Mouse (Mus musculus) intestine, postnatal 0 days (tissue): Measurements from ENCODE around the gene Upf1. TPM values are rescaled to one million over a fixed set of nuclear protein-coding genes. Genes with fewer than 3 reads are reported as not detected.

Experiments used
- ATAC-seq: fragments of 200-750 bp; cut with Nextera tagmentation; 2 replicates; pipeline ENCODE4 v1.8.0; 2017; ENCODE audit warnings: mild to moderate bottlenecking, moderate TSS enrichment, moderate library complexity
- H3K27ac ChIP-seq: fragments of 300-500 bp; sonication (generic); 2 replicates; pipeline ENCODE4 v1.5.1; 2014; ENCODE audit warnings: mild to moderate bottlenecking, low read depth, low read length, moderate library complexity
- H3K27me3 ChIP-seq: fragments of 300-500 bp; sonication (generic); replicated peaks from 2 replicates; pipeline ENCODE4 v1.6.1; 2014; ENCODE audit warnings: low read length, mixed read lengths; ENCODE audit not compliant: control insufficient read depth, insufficient read depth
- H3K36me3 ChIP-seq: fragments of 300-500 bp; sonication (generic); 2 replicates; pipeline ENCODE4 v1.6.1; 2014; ENCODE audit warnings: mild to moderate bottlenecking, moderate library complexity; ENCODE audit not compliant: control insufficient read depth, insufficient read depth
- H3K4me1 ChIP-seq: fragments of 300-500 bp; sonication (generic); replicated peaks from 2 replicates; pipeline ENCODE4 v1.6.1; 2014; ENCODE audit warnings: antibody characterized with exemption, low read length, mixed read lengths; ENCODE audit not compliant: control insufficient read depth, insufficient read depth
- H3K4me2 ChIP-seq: fragments of 300-500 bp; sonication (generic); replicated peaks from 2 replicates; pipeline ENCODE4 v1.6.1; 2014; ENCODE audit warnings: low read depth, mild to moderate bottlenecking, moderate library complexity
- H3K4me3 ChIP-seq: fragments of 300-500 bp; sonication (generic); 2 replicates; pipeline ENCODE4 v1.5.1; 2014; ENCODE audit warnings: low read depth, low read length
- H3K9ac ChIP-seq: fragments of 300-500 bp; sonication (generic); 2 replicates; pipeline ENCODE4 v1.6.1; 2014; ENCODE audit warnings: mild to moderate bottlenecking, low read depth, low read length
- H3K9me3 ChIP-seq: fragments of 300-500 bp; sonication (generic); 2 replicates; pipeline ENCODE4 v1.6.1; 2016; ENCODE audit warnings: mixed run types; ENCODE audit not compliant: control insufficient read depth
- CTCF ChIP-seq: sonication (generic); IDR thresholded peaks from 2 replicates; pipeline ENCODE4 v1.5.1; 2016; ENCODE audit warnings: low read depth, mild to moderate bottlenecking, control low read depth, antibody characterized with exemption, moderate library complexity
- WGBS: fragments of 180-500 bp; shearing (Covaris S2); extraction: QIAGEN DNeasy Blood & Tissue Kit; methylation state at CpG from one replicate; pipeline ENCODE4 v1.1.7; 2014; 5-methylcytosine and 5-hydroxymethylcytosine counted together
- polyA plus RNA-seq: library from polyadenylated mRNA; unstranded; fragments of >200 nt; fragmentation: Nextera tagmentation; extraction: Ambion mirVana; gene quantifications from 2 replicates; pipeline ENCODE4 v1.2.1, GENCODE M21; 2015

Gene Upf1
- polyA plus RNA-seq, 1 experiment from 2014 or later, result 10.1 TPM

DNA sequence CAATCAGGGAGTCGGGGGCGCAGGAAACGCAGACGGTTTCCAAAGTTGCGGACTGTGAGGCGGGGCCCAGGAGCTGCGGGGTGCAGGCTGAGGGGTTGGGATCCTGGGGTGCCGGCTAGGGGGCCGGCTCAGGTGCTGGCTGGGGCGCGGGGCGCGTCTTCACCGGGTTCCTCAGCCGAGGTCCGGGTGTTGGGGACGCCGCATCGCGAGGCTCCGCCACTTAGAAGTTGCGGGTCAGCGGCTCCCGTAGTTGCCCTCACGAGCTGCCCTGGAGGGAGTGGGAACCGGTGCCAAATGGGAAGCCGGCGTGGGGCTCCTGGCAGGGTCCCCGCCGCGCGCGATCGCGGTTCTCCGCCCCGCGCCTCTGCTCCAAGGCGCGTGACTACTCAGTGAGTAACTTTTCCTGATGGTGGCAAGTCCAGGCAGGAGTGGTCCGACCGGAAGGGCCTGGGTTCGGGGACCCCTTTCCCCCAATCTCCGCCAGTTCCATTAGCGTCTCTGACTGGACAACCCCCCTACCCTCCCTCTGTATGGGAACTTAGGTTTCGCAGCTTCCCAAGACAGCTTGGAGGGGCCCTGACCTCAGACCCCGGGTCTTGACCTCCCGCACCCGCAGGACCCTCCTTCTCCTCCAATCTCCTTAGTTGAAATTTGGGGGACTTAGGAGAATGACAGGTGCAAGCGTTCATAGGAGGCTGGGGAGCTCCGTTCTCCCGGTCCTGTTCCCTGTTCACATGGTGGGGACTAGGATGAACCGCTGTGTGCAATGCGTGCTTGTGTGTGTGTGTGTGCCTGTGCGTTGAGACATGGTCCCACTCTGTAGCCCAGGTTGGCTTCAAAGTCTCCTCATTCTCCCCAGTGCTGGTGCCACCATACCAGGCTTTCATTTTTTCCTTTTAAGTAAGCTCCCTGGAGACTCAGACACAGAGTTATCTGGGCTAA, 69.7 kb downstream of the Upf1 start:
- Histone ChIP-seq H3K4me2 (peak overlapping the region; percentile 89), H3K27ac (peak overlapping the region; percentile 37; the same call in 1 of the 2 replicates), H3K9ac (peak overlapping the region; percentile 83), H3K36me3 (peaks cover 24% of the 10 kb centered on the region), H3K4me3 (peak overlapping the region; percentile 69), H3K9me3 (no peaks in the 10 kb centered on the region), H3K27me3 (no peaks in the 10 kb centered on the region), H3K4me1 (no peaks in the 10 kb centered on the region)
- TF ChIP-seq CTCF, result no peak
- WGBS, result 2% methylated on average over 55 of the region's 55 CpGs
- peak; percentile 35 for ATAC-seq

DNA sequence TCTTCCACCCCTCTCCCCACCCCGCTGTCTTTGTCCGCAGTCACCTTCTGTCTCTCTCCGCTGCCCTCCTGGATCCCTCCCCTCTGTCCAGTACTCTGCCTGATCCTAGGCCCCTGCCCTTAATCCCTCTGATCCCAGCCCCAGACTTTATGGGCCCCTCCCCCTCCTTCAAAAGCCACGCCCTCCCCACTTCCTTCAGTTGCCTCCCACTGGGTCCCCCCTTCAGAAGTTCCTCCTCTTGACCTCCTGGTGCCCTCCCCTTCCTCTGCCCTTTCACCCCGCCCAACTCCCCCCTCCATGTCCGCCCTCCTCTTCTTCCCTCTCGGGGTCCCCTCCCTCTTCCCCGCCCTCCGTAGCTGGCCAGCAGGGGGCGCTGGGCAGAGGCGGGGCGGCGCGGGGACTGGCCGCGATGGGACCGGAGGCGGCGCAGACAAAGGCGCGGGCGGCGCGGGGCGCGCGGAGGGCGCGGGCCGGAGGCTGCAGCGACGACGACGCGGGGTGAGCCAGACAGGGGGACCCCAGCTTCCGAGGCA, 70.4 kb downstream of the Upf1 start, which contains the start of gene Homer3:
Gene Homer3, plus strand, starts transcription at position 225 of the 533 bp plus-strand sequence.
- peak; percentile 80 for ATAC-seq

More for the DNA sequence above, 70.4 kb downstream of the Upf1 start, which contains the start of gene Homer3:
- Histone ChIP-seq H3K36me3 (peaks cover 21% of the 10 kb centered on the region), H3K9me3 (no peaks in the 10 kb centered on the region), H3K4me2 (peak within 1 kb of the TSS; percentile 89), H3K9ac (peak within 1 kb of the TSS; percentile 83), H3K27me3 (no peaks in the 10 kb centered on the region), H3K4me1 (no peaks in the 10 kb centered on the region), H3K27ac (peak within 1 kb of the TSS; percentile 37), H3K4me3 (peak within 1 kb of the TSS; percentile 69)
- TF ChIP-seq CTCF, result peak; percentile 88
- WGBS, result 2% methylated on average over 35 of the region's 36 CpGs

Other genes with a start within 250 kb of the Upf1 start
- 0.31 and 0.39 TPM in 2 replicates for gene Ncan, start 232.4 kb downstream of the Upf1 start, polyA plus RNA-seq
- gene Nr2c2ap, start 221.9 kb downstream of the Upf1 start, polyA plus RNA-seq, result 44.0 and 44.1 TPM in 2 replicates
- gene Rfxank, start 214.1 kb downstream of the Upf1 start, polyA plus RNA-seq, result 11.1 and 11.2 TPM in 2 replicates
- gene Borcs8, start 213.8 kb downstream of the Upf1 start, polyA plus RNA-seq, result 29.2 and 32.5 TPM in 2 replicates
- gene Mef2b, start 213.6 kb downstream of the Upf1 start, polyA plus RNA-seq, result 0.12 TPM in 1 of 2 replicates, not detected in the other
- gene Tmem161a, start 180.9 kb downstream of the Upf1 start, polyA plus RNA-seq, result 40.0 and 42.0 TPM in 2 replicates
- gene Slc25a42, start 141.0 kb downstream of the Upf1 start, polyA plus RNA-seq, result 12.0 and 12.2 TPM in 2 replicates
- gene Sugp2, start 119.1 kb downstream of the Upf1 start, polyA plus RNA-seq, result 8.0 and 11.5 TPM in 2 replicates
- gene Armc6, start 118.8 kb downstream of the Upf1 start, polyA plus RNA-seq, result 10.0 and 11.2 TPM in 2 replicates
- gene Homer3, start 70.5 kb downstream of the Upf1 start, polyA plus RNA-seq, result 18.5 and 18.7 TPM in 2 replicates
- 32.9 and 34.5 TPM in 2 replicates for gene Ddx49, start 50.8 kb downstream of the Upf1 start, polyA plus RNA-seq
- 338 and 383 TPM in 2 replicates for gene Cope, start 50.8 kb downstream of the Upf1 start, polyA plus RNA-seq
- gene Cers1, start 37.5 kb downstream of the Upf1 start, polyA plus RNA-seq, result 1.3 and 1.7 TPM in 2 replicates
- 0.38 TPM in 1 of 2 replicates, not detected in the other for gene Gdf1, start 23.5 kb downstream of the Upf1 start, polyA plus RNA-seq
- 0.25 and 0.41 TPM in 2 replicates for gene Comp, start 20.3 kb upstream of the Upf1 start, polyA plus RNA-seq
- gene Crtc1, start 86.3 kb upstream of the Upf1 start, polyA plus RNA-seq, result 8.1 and 9.2 TPM in 2 replicates
- gene Klhl26, start 123.7 kb upstream of the Upf1 start, polyA plus RNA-seq, result 9.3 and 10.5 TPM in 2 replicates
- 2.3 and 2.4 TPM in 2 replicates for gene Tmem59l, start 134.1 kb upstream of the Upf1 start, polyA plus RNA-seq
- 0.61 and 0.81 TPM in 2 replicates for gene Crlf1, start 139.9 kb upstream of the Upf1 start, polyA plus RNA-seq
- 145 and 148 TPM in 2 replicates for gene Rex1bd, start 153.5 kb upstream of the Upf1 start, polyA plus RNA-seq
- 805 and 863 TPM in 2 replicates for gene Uba52, start 157.5 kb upstream of the Upf1 start, polyA plus RNA-seq
- 199 and 203 TPM in 2 replicates for gene Fkbp8, start 174.4 kb upstream of the Upf1 start, polyA plus RNA-seq
- 46.4 and 52.1 TPM in 2 replicates for gene Kxd1, start 174.7 kb upstream of the Upf1 start, polyA plus RNA-seq
- 11.8 and 13.0 TPM in 2 replicates for gene Ell, start 186.2 kb upstream of the Upf1 start, polyA plus RNA-seq
- 19.4 and 21.0 TPM in 2 replicates for gene Isyna1, start 241.1 kb upstream of the Upf1 start, polyA plus RNA-seq